Mouse (Mus musculus) MEL (cell line): ENCODE results near the gene Ssh2. TPM values are rescaled to one million over a fixed set of nuclear protein-coding genes. Genes with fewer than 3 reads are reported as not detected.

Source experiments
- DNase-seq: peaks from one replicate; pipeline ENCODE4 v3.0.0; 2011; ENCODE audit warnings: low read depth, low spot score
- H3K27ac ChIP-seq: 2 replicates; pipeline ENCODE4 v1.5.1; 2012; ENCODE audit warnings: low read depth, mild to moderate bottlenecking, control low read depth, low read length, moderate library complexity; ENCODE audit not compliant: control insufficient read depth
- H3K27me3 ChIP-seq, 2 experiments: fragments of 150-350 bp in 1 of 2; sonication (generic) in 1 of 2; 2 replicates each; pipeline ENCODE4 v1.6.1; 2012; ENCODE audit warnings: low read length in 2 of 2, mild to moderate bottlenecking in 2 of 2, improper control_type of control experiment in 1 of 2, moderate library complexity in 1 of 2; ENCODE audit not compliant: insufficient read depth in 2 of 2, control insufficient read depth in 1 of 2
- H3K36me3 ChIP-seq, 2 experiments: 2 replicates each; pipeline ENCODE4 v1.6.1; 2012 to 2014; ENCODE audit warnings: low read length in 2 of 2, improper control_type of control experiment in 1 of 2, inconsistent platforms in 1 of 2, mild to moderate bottlenecking in 1 of 2; ENCODE audit not compliant: insufficient read depth in 2 of 2, control insufficient read depth in 1 of 2
- H3K4me1 ChIP-seq, 2 experiments: fragments of 150-350 bp in 1 of 2; sonication (generic) in 1 of 2; 2 replicates each; pipeline ENCODE4 v1.6.1; 2012; ENCODE audit warnings: low read length in 2 of 2, improper control_type of control experiment in 1 of 2, mild to moderate bottlenecking in 1 of 2; ENCODE audit not compliant: insufficient read depth in 2 of 2, control insufficient read depth in 1 of 2
- H3K4me3 ChIP-seq, 2 experiments: fragments of 150-350 bp in 1 of 2; sonication (generic) in 1 of 2; 2 replicates each; pipeline ENCODE4 v1.5.1; 2012; ENCODE audit warnings: low read depth in 2 of 2, low read length in 2 of 2, mild to moderate bottlenecking in 2 of 2, moderate library complexity in 2 of 2, control low read depth in 1 of 2, improper control_type of control experiment in 1 of 2; ENCODE audit not compliant: control insufficient read depth in 1 of 2, insufficient read depth in 1 of 2
- H3K79me2 ChIP-seq: 2 replicates; pipeline ENCODE4 v1.6.1; 2012; ENCODE audit warnings: mild to moderate bottlenecking, low read length, moderate library complexity; ENCODE audit not compliant: control insufficient read depth, poor library complexity, insufficient read depth
- H3K9ac ChIP-seq: 2 replicates; pipeline ENCODE4 v1.6.1; 2012; ENCODE audit warnings: low read depth, mild to moderate bottlenecking, control low read depth, low read length, moderate library complexity; ENCODE audit not compliant: control insufficient read depth, poor library complexity, severe bottlenecking
- H3K9me3 ChIP-seq: fragments of 150-350 bp; sonication (generic); replicated peaks from 2 replicates; pipeline ENCODE4 v1.6.1; 2012; ENCODE audit warnings: mild to moderate bottlenecking, low read length, improper control_type of control experiment, moderate library complexity; ENCODE audit not compliant: insufficient read depth
- CHD1 ChIP-seq: IDR thresholded peaks from 2 replicates; pipeline ENCODE4 v1.6.1; 2012; ENCODE audit warnings: low read depth, mild to moderate bottlenecking, inconsistent platforms, low read length, improper control_type of control experiment
- CHD2 ChIP-seq: IDR thresholded peaks from 2 replicates; pipeline ENCODE4 v1.6.1; 2011; ENCODE audit warnings: low read length, improper control_type of control experiment
- CTCF ChIP-seq, 3 experiments: IDR thresholded peaks in 2 of 3; conservative IDR thresholded peaks in 1 of 3; 2 replicates each; pipeline ENCODE4 v1.5.1; 2011 to 2012; ENCODE audit warnings: low read length in 3 of 3, low read depth in 2 of 3, mild to moderate bottlenecking in 2 of 3, improper control_type of control experiment in 1 of 3, inconsistent platforms in 1 of 3, mixed read lengths in 1 of 3, moderate library complexity in 1 of 3; ENCODE audit not compliant: control insufficient read depth in 1 of 3, insufficient read depth in 1 of 3, poor library complexity in 1 of 3, severe bottlenecking in 1 of 3
- E2F4 ChIP-seq: IDR thresholded peaks from 2 replicates; pipeline ENCODE4 v1.6.1; 2011; ENCODE audit warnings: low read depth, low read length, improper control_type of control experiment, borderline replicate concordance
- GABPA ChIP-seq: IDR thresholded peaks from 2 replicates; pipeline ENCODE4 v1.6.1; 2012; ENCODE audit warnings: low read depth, mild to moderate bottlenecking, inconsistent platforms, low read length, improper control_type of control experiment, moderate library complexity
- HCFC1 ChIP-seq: IDR thresholded peaks from 2 replicates; pipeline ENCODE4 v1.6.1; 2012; ENCODE audit warnings: low read depth, mild to moderate bottlenecking, inconsistent platforms, low read length, improper control_type of control experiment, moderate library complexity
- JUND ChIP-seq: IDR thresholded peaks from 2 replicates; pipeline ENCODE4 v1.6.1; 2011; ENCODE audit warnings: low read depth, mild to moderate bottlenecking, improper control_type of control experiment, low read length
- KAT2A ChIP-seq: conservative IDR thresholded peaks from 2 replicates; pipeline ENCODE4 v1.6.1; 2012; ENCODE audit warnings: low read depth, low read length, improper control_type of control experiment, inconsistent platforms
- MAX ChIP-seq: IDR thresholded peaks from 2 replicates; pipeline ENCODE4 v1.6.1; 2011; ENCODE audit warnings: low read length, improper control_type of control experiment
- MXI1 ChIP-seq: IDR thresholded peaks from 2 replicates; pipeline ENCODE4 v1.6.1; 2011; ENCODE audit warnings: mild to moderate bottlenecking, low read depth, low read length, improper control_type of control experiment
- MYC ChIP-seq: IDR thresholded peaks from 2 replicates; pipeline ENCODE4 v1.6.1; 2011; ENCODE audit warnings: low read depth, mild to moderate bottlenecking, low read length, improper control_type of control experiment, moderate library complexity
- NRF1 ChIP-seq: IDR thresholded peaks from 2 replicates; pipeline ENCODE4 v1.6.1; 2014; ENCODE audit warnings: low read depth, mild to moderate bottlenecking, inconsistent platforms, low read length, improper control_type of control experiment, moderate library complexity; ENCODE audit not compliant: poor library complexity, insufficient read depth, severe bottlenecking
- POLR2AphosphoS2 ChIP-seq: IDR thresholded peaks from 2 replicates; pipeline ENCODE4 v1.6.1; 2011; ENCODE audit warnings: low read length, improper control_type of control experiment
- TCF12 ChIP-seq: IDR thresholded peaks from 2 replicates; pipeline ENCODE4 v1.6.1; 2014; ENCODE audit warnings: low read depth, mild to moderate bottlenecking, inconsistent platforms, low read length, improper control_type of control experiment, moderate library complexity
- UBTF ChIP-seq: IDR thresholded peaks from 2 replicates; pipeline ENCODE4 v1.6.1; 2012; ENCODE audit warnings: low read depth, mild to moderate bottlenecking, inconsistent platforms, low read length, improper control_type of control experiment, moderate library complexity, borderline replicate concordance; ENCODE audit not compliant: insufficient read depth
- USF1 ChIP-seq: IDR thresholded peaks from 2 replicates; pipeline ENCODE4 v1.6.1; 2014; ENCODE audit warnings: low read depth, mild to moderate bottlenecking, inconsistent platforms, low read length, improper control_type of control experiment, moderate library complexity
- USF2 ChIP-seq, 2 experiments: IDR thresholded peaks; 2 replicates each; pipeline ENCODE4 v1.6.1; 2011 to 2012; ENCODE audit warnings: improper control_type of control experiment in 2 of 2, low read length in 2 of 2, borderline replicate concordance in 1 of 2, inconsistent platforms in 1 of 2, low read depth in 1 of 2, mild to moderate bottlenecking in 1 of 2; ENCODE audit not compliant: insufficient read depth in 1 of 2
- ZC3H11A ChIP-seq: IDR thresholded peaks from 2 replicates; pipeline ENCODE4 v1.6.1; 2012; ENCODE audit warnings: low read depth, mild to moderate bottlenecking, inconsistent platforms, low read length, improper control_type of control experiment
- ZKSCAN1 ChIP-seq: IDR thresholded peaks from 2 replicates; pipeline ENCODE4 v1.6.1; 2012; ENCODE audit warnings: low read depth, mild to moderate bottlenecking, inconsistent platforms, low read length, improper control_type of control experiment, moderate library complexity
- ZMIZ1 ChIP-seq: IDR thresholded peaks from 2 replicates; pipeline ENCODE4 v1.6.1; 2012; ENCODE audit warnings: low read depth, mild to moderate bottlenecking, inconsistent platforms, low read length, improper control_type of control experiment, moderate library complexity
- ZNF384 ChIP-seq: IDR thresholded peaks from 2 replicates; pipeline ENCODE4 v1.6.1; 2012; ENCODE audit warnings: low read depth, mild to moderate bottlenecking, inconsistent platforms, low read length, improper control_type of control experiment
- polyA plus RNA-seq, 2 experiments: library from polyadenylated mRNA; stranded (reverse) in 1 of 2; unstranded in 1 of 2; fragments of >175 nt in 1 of 2; fragments of >200 nt in 1 of 2; gene quantifications; 2 replicates each; pipeline versions ENCODE4 v1.2.1 to v1.2.4; 2012; ENCODE audit warnings: low replicate concordance in 2 of 2, low read depth in 1 of 2; ENCODE audit not compliant: insufficient read length in 2 of 2, insufficient read depth in 1 of 2, missing spikeins in 1 of 2
- total RNA-seq: library from RNA; depleted of rRNA; stranded (reverse); fragments of 300-350 nt; gene quantifications from 2 replicates; pipeline ENCODE4 v1.2.3, GENCODE M21; 2012

The Ssh2 gene
- total and polyA plus RNA-seq, 3 experiments: 6.3 to 29.2 (median 16.5) TPM

DNA sequence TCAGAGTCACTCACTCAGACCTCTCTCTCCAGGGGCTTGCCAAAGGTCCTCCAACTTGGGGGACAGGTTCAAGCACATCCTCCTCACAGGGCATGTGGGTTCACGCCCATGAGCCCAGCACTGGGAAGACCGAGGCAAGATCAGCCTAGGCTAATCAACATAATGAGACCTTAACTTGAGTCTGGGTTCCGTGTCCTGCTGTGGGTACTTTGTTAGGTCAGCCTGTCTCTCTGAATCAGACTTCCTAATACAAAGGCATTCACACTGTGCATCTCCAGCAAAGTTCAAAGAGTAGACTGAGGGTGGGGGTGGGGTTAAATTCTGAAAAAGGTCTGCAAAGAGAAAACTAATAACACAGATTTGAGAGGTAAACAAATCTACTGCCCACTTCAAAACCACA lies 249.0 kb downstream of the Ssh2 start:
- Histone ChIP-seq H3K9me3 (no peaks in the 10 kb centered on the region), H3K36me3 (no peaks in the 10 kb centered on the region; a peak in 1 of 4 replicates), H3K4me3 (no peak overlapping the region), H3K4me1 (0 out of 4 replicates have a peak, but pooled peaks cover 0 to 3% of the 10 kb centered on the region in 2 experiments), H3K27ac (no peak overlapping the region), H3K27me3 (no peaks in the 10 kb centered on the region), H3K79me2 (no peaks in the 10 kb centered on the region), H3K9ac (no peak overlapping the region)
- TF ChIP-seq ZMIZ1 (no peak), USF2 (IDR thresholded peaks at IDR 0.05; ENCODE audit: borderline replicate concordance in 1 of 2, insufficient read depth in 1 of 2, low read depth in 1 of 2, low read length in 2 of 2) (no peak), JUND (no peak), USF1 (no peak), ZNF384 (no peak), KAT2A (no peak), E2F4 (no peak), ZC3H11A (no peak), HCFC1 (no peak), TCF12 (no peak), UBTF (no peak), CHD2 (no peak), POLR2AphosphoS2 (no peak), MYC (no peak), ZKSCAN1 (no peak), MXI1 (no peak), CHD1 (no peak), NRF1 (no peak), CTCF (IDR thresholded peaks at IDR 0.05 in 2 of 3, conservative IDR thresholded peaks at IDR 0.05 in 1 of 3; ENCODE audit: control insufficient read depth in 1 of 3, insufficient read depth in 1 of 3, low read depth in 2 of 3, low read length in 3 of 3, poor library complexity in 1 of 3, severe bottlenecking in 1 of 3) (no peak), MAX (no peak)
- DNase-seq: no peak

DNA sequence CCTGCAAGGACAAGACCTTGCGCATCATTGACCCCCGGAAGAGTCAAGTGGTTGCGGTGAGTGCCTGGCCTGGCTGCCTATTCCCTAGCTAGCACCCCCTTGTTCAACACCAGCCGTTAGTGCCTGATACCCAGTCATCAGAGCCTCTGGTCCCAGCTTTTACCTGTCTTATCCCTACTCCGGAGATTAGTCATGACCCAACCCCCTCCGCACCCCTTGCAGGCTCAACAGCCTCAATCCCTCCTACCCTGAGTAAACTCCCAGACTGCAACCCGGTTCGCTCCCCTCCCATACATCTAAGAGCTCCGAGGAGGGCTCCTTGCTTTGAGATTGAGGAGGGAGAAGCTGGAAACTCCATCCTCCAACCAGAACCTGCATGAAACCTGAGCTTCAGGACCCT lies 250.5 kb downstream of the Ssh2 start:
- H3K27me3 ChIP-seq: no peaks in the 10 kb centered on the region
- H3K79me2 ChIP-seq: no peaks in the 10 kb centered on the region
- no peak overlapping the region for H3K27ac ChIP-seq

More for the DNA sequence above, 250.5 kb downstream of the Ssh2 start:
- peak overlapping the region; percentile 41; the same call in 1 of the 2 replicates for H3K9ac ChIP-seq
- H3K4me1 ChIP-seq: no peaks in the 10 kb centered on the region
- H3K4me3 ChIP-seq: no peak overlapping the region; a peak in 1 of 4 replicates
- no peaks in the 10 kb centered on the region for H3K9me3 ChIP-seq
- no peaks in the 10 kb centered on the region for H3K36me3 ChIP-seq
- DNase-seq: no peak
- no peak for TF ChIP-seq ZMIZ1
- TF ChIP-seq ZKSCAN1: no peak
- TF ChIP-seq GABPA: no peak
